Mouse (Mus musculus) heart, embryonic 10.5 days (tissue): Measurements from ENCODE around the gene Phf2. TPM values are rescaled to one million over a fixed set of nuclear protein-coding genes. Genes with fewer than 3 reads are reported as not detected.

Source experiments
- polyA plus RNA-seq: library from polyadenylated mRNA; unstranded; fragments of >200 nt; fragmentation: Nextera tagmentation; extraction: Ambion mirVana; gene quantifications from 2 replicates; pipeline ENCODE4 v1.2.1, GENCODE M21; 2016

Phf2 gene
- polyA plus RNA-seq, 1 experiment from 2014 or later: 6.8 TPM

Other genes with a start within 250 kb of the Phf2 start
- gene Ptpdc1, start 245.5 kb downstream of the Phf2 start, polyA plus RNA-seq: 5.1 and 7.0 TPM in 2 replicates
- gene Barx1, start 208.1 kb downstream of the Phf2 start, polyA plus RNA-seq: 2.6 and 11.7 TPM in 2 replicates
- 17.5 and 20.7 TPM in 2 replicates for gene Fam120a, start 96.9 kb upstream of the Phf2 start, polyA plus RNA-seq